In genomic region chr8:11889156-11890018, GRCm38 (mm10) we compare ENCODE assay signal across 17 mouse cellular contexts. TPM values are rescaled to one million over a fixed set of nuclear protein-coding genes. Genes with fewer than 3 reads are reported as not detected.
DNase-seq lines count a peak whose midpoint lies in the region; ATAC-seq lines count a peak whose summit lies in the region.
"Had no signal": no experiment of that assay in that cellular context is flagged by ENCODE, and none has a peak within 500 bp of the region (broad histone marks: within the 10 kb centered on the region; RNA-seq: fewer than 3 reads in every experiment).

No protein-coding gene starts in this region.

- no peak overlapping the region for H3K4me2 ChIP-seq in midbrain, embryonic 14.5 days (ENCODE audit: low read length)

- H3K9ac ChIP-seq in midbrain, embryonic 14.5 days (replicated peaks; ENCODE audit: low read length): no peak overlapping the region

- H3K36me3 ChIP-seq in midbrain, embryonic 14.5 days (ENCODE audit: control insufficient read depth, insufficient read depth, low read length): no peaks in the 10 kb centered on the region

- WGBS in midbrain, embryonic 14.5 days: 21% methylated on average over 7 of the region's 7 CpGs

- ATAC-seq in common myeloid progenitor, adult 5-6 weeks (replicated peaks; ENCODE audit: low read depth, poor library complexity, severe bottlenecking): peak; percentile 97
- ATAC-seq in hematopoietic stem cell, adult 5-6 weeks (replicated peaks in 1 of 2; ENCODE audit: insufficient read depth in 1 of 2, low FRiP score in 2 of 2, low TSS enrichment in 1 of 2, low read depth in 1 of 2, poor library complexity in 2 of 2, severe bottlenecking in 2 of 2): peak; percentile 97 to 98
- ATAC-seq in midbrain, embryonic 14.5 days (ENCODE audit: low FRiP score, low TSS enrichment): no peak
- ATAC-seq in erythroid progenitor cell, adult 5-6 weeks (replicated peaks; ENCODE audit: low FRiP score, poor library complexity, severe bottlenecking): no peak
- ATAC-seq: inflammation-experienced regulatory T-cells, adult 6 months had no signal

- H3K4me1 ChIP-seq in midbrain, embryonic 14.5 days (ENCODE audit: control insufficient read depth, insufficient read depth, low read length): peaks cover 19% of the 10 kb centered on the region

- H3K9me3 ChIP-seq in midbrain, embryonic 14.5 days (ENCODE audit: control insufficient read depth, low read length): no peaks in the 10 kb centered on the region

- peak overlapping the region; percentile 49; the same call in 1 of the 2 replicates for H3K27ac ChIP-seq in midbrain, embryonic 14.5 days (replicated peaks; ENCODE audit: low read depth, low read length)

- H3K27me3 ChIP-seq in midbrain, embryonic 14.5 days (ENCODE audit: control insufficient read depth, insufficient read depth, low read length): no peaks in the 10 kb centered on the region

- peak; percentile 19 for DNase-seq in embryo, embryonic 9.5 days (ENCODE audit: extremely low spot score)
- DNase-seq in midbrain, embryonic 14.5 days: peak; percentile 24
- DNase-seq in gastrocnemius, adult 18-20 months (ENCODE audit: low spot score): no peak
- no peak for DNase-seq in left cerebral cortex, adult 8-10 months (ENCODE audit: low spot score in 2 of 2)
- DNase-seq: adrenal gland, postnatal 10 days; gastrocnemius, postnatal 25 days; kidney, postnatal 10 days had no signal

- H3K4me3 ChIP-seq in midbrain, embryonic 14.5 days (replicated peaks; ENCODE audit: low read depth, low read length): no peak overlapping the region
- H3K4me3 ChIP-seq: erythroblast, embryonic 14.5 days had no signal

RNA-seq across cellular contexts. Expression of gene Tex29, which starts 49.1 kb away (rescaled TPM):
- not detected in 2 replicates for total RNA-seq in common myeloid progenitor, adult 5-6 weeks (2017)
- total RNA-seq in hematopoietic stem cell, adult 5-6 weeks (2017): not detected in 2 replicates
- polyA plus RNA-seq in midbrain, embryonic 14.5 days (2014; fragmentation: Nextera tagmentation; extraction: Ambion mirVana): not detected in 2 replicates
- not detected for total RNA-seq in gastrocnemius, adult 18-20 months (2021)
- total RNA-seq in erythroid progenitor cell, adult 5-6 weeks (2015; ENCODE audit: low replicate concordance): not detected in 2 replicates
- total RNA-seq in erythroid progenitor cell, adult 5-6 weeks (2017; ENCODE audit: low replicate concordance): not detected in 2 replicates
- not detected for total RNA-seq in left cerebral cortex, adult 8-10 months (2022)
- total RNA-seq: adrenal gland, postnatal 10 days; gastrocnemius, postnatal 25 days; megakaryocyte-erythroid progenitor cell, adult 5-6 weeks had no signal
- polyA plus RNA-seq: erythroblast, embryonic 14.5 days; heart, embryonic 14.5 days; inflammation-experienced regulatory T-cells, adult 6 months; limb, embryonic 11.5 days; liver, embryonic 16.5 days; stomach, embryonic 16.5 days had no signal

Comparison
In these comparisons a context has a peak if more than half of its experiments do, and no peak if none do; other contexts are left out.
1. ATAC-seq: peak in common myeloid progenitor, adult 5-6 weeks (single experiment) and hematopoietic stem cell, adult 5-6 weeks (2 of 2); none in midbrain, embryonic 14.5 days (single experiment) and erythroid progenitor cell, adult 5-6 weeks (single experiment).
2. DNase-seq: peak in embryo, embryonic 9.5 days (single experiment) and midbrain, embryonic 14.5 days (single experiment); none in gastrocnemius, adult 18-20 months (single experiment) and left cerebral cortex, adult 8-10 months (0 of 2).